In genomic region chr10:89527054-89527453, GRCm38 (mm10) we compare ENCODE assay signal across 14 mouse cellular contexts. TPM values are rescaled to one million over a fixed set of nuclear protein-coding genes. Genes with fewer than 3 reads are reported as not detected.
DNase-seq lines count a peak whose midpoint lies in the region; ATAC-seq and TF ChIP-seq lines count a peak whose summit lies in the region.
"Had no signal": no experiment of that assay in that cellular context is flagged by ENCODE, and none has a peak within 500 bp of the region (broad histone marks: within the 10 kb centered on the region; RNA-seq: fewer than 3 reads in every experiment).

No protein-coding gene starts in this region.

- peak overlapping the region; percentile 39; the same call in 1 of the 2 replicates for H3K27ac ChIP-seq in heart, postnatal 0 days (ENCODE audit: low read depth)
- H3K27ac ChIP-seq: embryonic facial prominence, embryonic 15.5 days; kidney, embryonic 15.5 days had no signal

- H3K4me1 ChIP-seq in heart, postnatal 0 days (ENCODE audit: control insufficient read depth, insufficient read depth) = peaks cover 24% of the 10 kb centered on the region

- TF ChIP-seq CTCF in heart, postnatal 0 days (IDR thresholded peaks at IDR 0.05; ENCODE audit: low read depth) = no peak

- ATAC-seq in heart, postnatal 0 days (ENCODE audit: insufficient read depth, low read depth) = peak; percentile 55

- no peak for TF ChIP-seq EP300 in heart, postnatal 0 days (IDR thresholded peaks at IDR 0.05; ENCODE audit: low read depth)

- H3K9me3 ChIP-seq in heart, postnatal 0 days (replicated peaks; ENCODE audit: control insufficient read depth, low read length) = no peaks in the 10 kb centered on the region
- H3K9me3 ChIP-seq: embryonic facial prominence, embryonic 15.5 days; kidney, embryonic 15.5 days had no signal

- no peak overlapping the region for H3K9ac ChIP-seq in heart, postnatal 0 days (replicated peaks; ENCODE audit: low read depth, low read length)
- H3K9ac ChIP-seq: embryonic facial prominence, embryonic 15.5 days; kidney, embryonic 15.5 days had no signal

- H3K27me3 ChIP-seq in heart, postnatal 0 days (ENCODE audit: control insufficient read depth, insufficient read depth, low read length) = no peaks in the 10 kb centered on the region
- H3K27me3 ChIP-seq: embryonic facial prominence, embryonic 15.5 days; kidney, embryonic 15.5 days had no signal

- intact Hi-C loops in gastrocnemius, postnatal 36 days (cut with DNase I) = no loop called here

- no peak overlapping the region for H3K4me2 ChIP-seq in heart, postnatal 0 days (ENCODE audit: low read depth, low read length)
- H3K4me2 ChIP-seq: embryonic facial prominence, embryonic 15.5 days; kidney, embryonic 15.5 days had no signal

- WGBS in heart, postnatal 0 days = 13% methylated on average over 5 of the region's 5 CpGs

- H3K36me3 ChIP-seq in heart, postnatal 0 days (replicated peaks; ENCODE audit: control insufficient read depth, insufficient read depth, low read length) = no peaks in the 10 kb centered on the region
- H3K36me3 ChIP-seq: embryonic facial prominence, embryonic 15.5 days; kidney, embryonic 15.5 days had no signal

- peak; percentile 65 for DNase-seq in gastrocnemius, adult 18-20 months (ENCODE audit: low spot score)
- DNase-seq in gastrocnemius, postnatal 36 days = no peak
- peak; percentile 20 for DNase-seq in brain, adult 2 months (ENCODE audit: low read depth, low spot score)
- DNase-seq in heart, postnatal 0 days (ENCODE audit: low spot score) = peak; percentile 83
- peak; percentile 45 for DNase-seq in skeletal muscle tissue, adult 2 months (ENCODE audit: low read depth, low spot score)
- DNase-seq in layer of hippocampus, postnatal 25 days (ENCODE audit: extremely low spot score in 1 of 2, low spot score in 1 of 2) = no peak
- no peak for DNase-seq in kidney, adult 11 months
- DNase-seq in embryo, embryonic 9.5 days (ENCODE audit: extremely low spot score) = no peak
- DNase-seq: gastrocnemius, postnatal 25 days; left cerebral cortex, postnatal 4 days had no signal

- H3K4me3 ChIP-seq in heart, postnatal 0 days (ENCODE audit: low read depth, low read length) = no peak overlapping the region
- H3K4me3 ChIP-seq: embryonic facial prominence, embryonic 15.5 days; kidney, embryonic 15.5 days had no signal

RNA-seq across cellular contexts. Expression of gene Nr1h4, which starts 6.3 kb away (rescaled TPM):
- under 1 TPM in 1 of 2 experiments, not detected in 1; 0.19 TPM for total RNA-seq in gastrocnemius, adult 18-20 months (2021)
- not detected for total RNA-seq in gastrocnemius, postnatal 36 days (2021)
- 0.73 and 1.4 TPM in 2 replicates for total RNA-seq in heart, postnatal 0 days (2014; rRNA removed; ENCODE audit: low replicate concordance)
- polyA plus RNA-seq in heart, postnatal 0 days (2015; fragmentation: Nextera tagmentation; extraction: Ambion mirVana) = 1.3 and 1.6 TPM in 2 replicates
- under 1 TPM in 1 of 2 experiments, not detected in 1; 0.22 TPM for total RNA-seq in layer of hippocampus, postnatal 25 days (2021)
- total RNA-seq: gastrocnemius, postnatal 25 days; megakaryocyte-erythroid progenitor cell, adult 5-6 weeks had no signal
- polyA plus RNA-seq: embryonic facial prominence, embryonic 15.5 days; neural tube, embryonic 14.5 days had no signal

Comparison
In these comparisons a context has a peak if more than half of its experiments do, and no peak if none do; other contexts are left out.
1. DNase-seq: peak in gastrocnemius, adult 18-20 months (single experiment), brain, adult 2 months (single experiment), heart, postnatal 0 days (single experiment) and skeletal muscle tissue, adult 2 months (single experiment); none in gastrocnemius, postnatal 36 days (0 of 2), layer of hippocampus, postnatal 25 days (0 of 2), kidney, adult 11 months (single experiment) and embryo, embryonic 9.5 days (single experiment).